Mouse (Mus musculus) 3T3-L1 (cell line): ENCODE data around the gene Pax4.

ENCODE experiments used
- DNase-seq: peaks from one replicate; pipeline ENCODE4 v3.0.0-alpha.2; 2015; ENCODE audit warnings: low read depth, low spot score

The Pax4 gene

DNA sequence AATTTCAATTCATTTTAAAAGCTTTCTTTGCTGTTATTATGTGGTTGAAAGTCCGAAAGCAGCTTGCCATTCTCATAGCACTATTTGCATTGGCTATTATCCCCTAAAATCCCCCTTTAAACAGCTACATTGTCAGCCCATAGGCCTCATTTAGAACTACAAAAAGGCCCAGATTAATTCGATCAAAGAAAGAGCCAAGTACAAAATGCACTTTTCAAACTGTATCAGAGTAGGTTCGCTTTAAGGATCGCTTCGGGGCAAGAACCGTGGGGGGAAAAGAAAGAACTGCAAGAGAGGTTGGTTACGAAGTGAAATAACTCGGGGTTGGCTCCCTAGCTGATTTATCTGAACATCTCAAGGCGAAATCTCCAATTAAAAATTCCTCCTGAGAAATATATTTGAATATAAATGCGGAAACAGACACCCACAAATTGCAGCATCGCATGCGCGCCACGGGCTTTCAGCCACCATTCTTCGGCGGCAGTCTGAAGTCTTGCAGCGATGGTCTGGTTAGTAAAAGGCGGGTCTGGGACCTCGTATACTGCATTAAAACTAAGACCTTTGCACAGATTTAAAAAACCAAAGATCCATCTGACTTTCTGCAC lies 52.2 kb downstream of the Pax4 start:
- DNase-seq, result no peak

DNA sequence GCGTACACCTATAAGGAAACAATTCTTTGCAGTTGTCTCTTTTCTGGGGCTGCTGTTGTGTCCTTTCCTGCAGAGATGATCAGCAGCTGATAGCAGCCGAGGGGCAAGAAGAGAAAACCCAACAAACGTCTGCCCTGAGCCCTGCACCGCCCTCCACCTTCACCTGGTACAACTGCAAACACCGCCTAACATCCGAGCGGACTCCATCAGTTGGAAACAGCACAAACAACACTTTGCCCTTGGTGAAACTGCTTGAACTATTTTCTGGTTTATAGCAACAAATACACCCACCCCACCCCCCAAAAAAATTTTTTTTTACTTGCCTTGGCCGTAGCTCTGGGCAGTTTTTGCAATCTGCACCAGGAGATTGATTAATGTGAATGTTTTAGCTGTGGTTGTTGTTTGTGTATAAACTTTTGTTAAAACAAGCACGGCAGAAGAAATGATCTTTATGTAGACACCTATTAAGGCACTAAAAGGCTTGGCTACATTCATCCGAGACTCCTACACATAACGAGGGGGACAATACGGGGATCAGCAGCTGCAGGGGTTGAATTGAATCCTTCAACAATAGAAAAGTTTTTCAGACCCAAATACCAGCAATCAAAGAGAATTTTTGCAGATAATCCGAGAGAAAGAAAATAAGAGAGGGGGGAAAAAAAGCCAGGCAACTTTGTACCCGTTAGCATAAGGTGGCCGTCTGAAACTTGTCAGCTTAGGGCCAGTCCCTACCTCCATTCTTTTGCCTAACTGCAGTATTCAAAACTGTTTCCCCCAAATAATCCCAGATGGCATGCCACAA lies 52.9 kb downstream of the Pax4 start:
- no peak for DNase-seq
